Mouse (Mus musculus) kidney, adult 2 months (tissue): ENCODE data around the gene Olfr1180.
"Not testable (repeated sequence)": the region's sequence is repeated elsewhere in the genome, so short reads cannot be mapped to it uniquely, and the experiment has no call there.

ENCODE experiments used
- CTCF ChIP-seq: fragments of 200-500 bp; conservative IDR thresholded peaks from 2 replicates; pipeline ENCODE4 v1.5.1; 2011; ENCODE audit warnings: low read depth, mild to moderate bottlenecking, control low read depth, low read length, moderate library complexity, mixed read lengths; ENCODE audit not compliant: insufficient read depth, insufficient read length
- POLR2A ChIP-seq: fragments of 200-500 bp; IDR thresholded peaks from one replicate; pipeline ENCODE4 v1.6.1; 2011; ENCODE audit warnings: low read depth, low read length, control low read depth

DNA sequence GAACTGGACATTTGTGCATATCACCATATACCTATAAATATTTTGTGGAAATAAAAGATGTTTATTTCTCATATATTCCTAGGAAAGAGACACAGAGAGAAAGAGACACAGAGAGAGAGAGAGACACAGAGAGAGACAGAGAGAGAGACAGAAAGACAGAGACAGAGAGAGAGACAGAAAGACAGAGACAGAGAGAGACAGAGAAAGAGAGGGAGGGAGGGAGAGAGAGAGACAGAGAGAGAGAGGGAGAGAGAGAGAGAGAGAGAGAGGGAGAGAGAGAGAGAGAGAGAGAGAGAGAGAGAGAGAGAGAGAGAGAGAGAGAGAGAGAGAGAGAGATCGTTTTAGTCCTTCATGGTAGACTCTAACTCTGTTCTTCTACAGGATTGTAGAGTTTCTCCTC, 35.6 kb upstream of the Olfr1180 start, which contains the start of gene Olfr1183:
- not testable (repeated sequence) for TF ChIP-seq CTCF, POLR2A
